Mouse (Mus musculus): Measurements from ENCODE around the gene Pacrg.
A peak's percentile ranks its signal among the peaks of the same experiment; 100 is the strongest.

The Pacrg gene

DNA sequence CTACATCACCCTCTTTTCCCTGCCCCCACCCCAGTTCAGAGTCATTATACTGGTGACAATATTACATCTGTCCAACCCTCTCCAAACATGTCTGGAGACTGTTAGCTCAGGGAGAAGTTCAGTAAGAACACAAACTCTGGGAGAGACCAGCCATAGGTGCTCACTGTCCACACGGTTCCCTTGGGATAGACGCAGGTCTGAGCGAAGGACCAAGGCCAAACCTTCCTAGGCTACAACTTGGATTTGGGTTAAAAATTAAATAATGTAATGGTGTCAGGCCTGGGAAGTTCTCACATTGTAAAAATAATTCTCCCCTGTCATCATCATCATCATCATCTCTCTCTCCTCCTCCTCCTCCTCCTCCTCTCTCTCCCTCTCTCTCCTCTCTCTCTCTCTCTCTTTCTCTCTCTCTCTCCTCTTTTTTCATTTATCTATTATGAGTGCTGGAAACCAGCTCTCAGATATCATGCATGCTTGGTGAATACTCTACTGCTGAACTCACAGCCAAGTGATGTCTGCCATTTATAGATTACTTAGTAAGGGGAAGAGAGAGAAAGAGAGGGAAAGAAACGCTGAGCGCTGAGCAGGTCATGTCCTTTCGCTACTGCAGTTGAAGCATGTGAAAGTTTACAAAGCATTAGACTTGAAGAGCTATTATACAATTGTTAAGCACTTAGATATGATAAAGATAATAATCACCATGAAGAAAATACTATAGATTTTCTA, 215.2 kb downstream of the Pacrg start:
- ATAC-seq (ENCODE audit: low TSS enrichment) = no peak

DNA sequence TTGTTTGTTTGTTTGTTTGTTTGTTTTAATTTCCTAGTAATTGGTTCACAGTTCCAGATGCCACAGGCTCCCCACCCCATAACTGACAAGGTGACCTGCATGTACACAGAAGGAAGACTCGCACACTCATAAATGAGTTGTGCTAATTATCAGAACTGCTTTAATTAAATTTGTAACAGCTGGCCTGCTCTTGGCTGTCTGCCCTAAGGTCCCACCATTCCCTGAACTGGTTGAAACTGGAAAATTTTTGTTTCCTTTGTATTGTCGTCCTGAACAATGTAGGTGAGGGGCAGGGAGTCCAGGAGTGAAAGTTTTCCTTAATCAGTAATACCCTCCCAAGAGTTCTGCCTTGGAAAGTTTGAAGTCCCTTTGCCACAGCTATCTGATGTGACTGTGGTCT, 219.5 kb downstream of the Pacrg start:
- ATAC-seq (ENCODE audit: low TSS enrichment) = no peak

DNA sequence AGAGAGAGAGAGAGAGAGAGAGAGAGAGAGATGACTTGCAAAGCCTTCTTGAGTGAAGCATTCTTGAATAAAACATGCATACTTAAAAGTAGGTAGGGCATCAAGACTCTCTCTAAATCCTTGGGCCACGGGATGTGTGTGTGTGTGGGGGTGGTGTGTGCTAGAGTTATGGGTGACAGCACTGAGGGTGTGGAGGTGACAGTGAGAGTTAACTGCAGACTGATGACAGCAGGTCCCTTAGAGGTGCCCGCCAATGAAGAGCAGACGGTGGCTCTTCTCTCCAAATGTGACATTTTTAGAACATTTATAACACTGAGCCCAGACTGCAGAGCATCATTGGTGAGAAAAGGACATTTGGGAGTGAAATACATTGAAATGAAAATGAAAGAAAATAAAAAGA, 220.2 kb downstream of the Pacrg start:
- peak; percentile 87 for ATAC-seq (ENCODE audit: low TSS enrichment)

DNA sequence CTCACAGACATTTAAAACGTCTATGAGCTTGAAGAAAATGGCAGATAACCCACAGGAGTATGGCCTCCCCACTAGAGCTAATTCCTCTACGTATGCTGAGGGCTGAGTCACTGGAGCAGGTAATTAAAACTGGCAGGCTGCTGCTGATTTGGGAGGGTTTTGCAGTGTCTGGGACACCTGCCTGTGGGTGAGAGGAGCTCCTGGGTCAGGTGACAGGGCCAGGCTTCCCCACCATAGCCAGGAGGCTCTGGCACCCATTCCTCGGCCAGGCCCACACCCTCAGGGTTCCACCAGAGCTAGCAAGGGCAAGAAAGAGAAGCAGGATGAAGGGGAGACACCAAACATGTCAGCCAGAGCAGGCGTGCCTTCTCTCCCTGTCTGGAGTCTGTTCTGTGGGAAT, 222.5 kb downstream of the Pacrg start:
- no peak for ATAC-seq (ENCODE audit: low TSS enrichment)

DNA sequence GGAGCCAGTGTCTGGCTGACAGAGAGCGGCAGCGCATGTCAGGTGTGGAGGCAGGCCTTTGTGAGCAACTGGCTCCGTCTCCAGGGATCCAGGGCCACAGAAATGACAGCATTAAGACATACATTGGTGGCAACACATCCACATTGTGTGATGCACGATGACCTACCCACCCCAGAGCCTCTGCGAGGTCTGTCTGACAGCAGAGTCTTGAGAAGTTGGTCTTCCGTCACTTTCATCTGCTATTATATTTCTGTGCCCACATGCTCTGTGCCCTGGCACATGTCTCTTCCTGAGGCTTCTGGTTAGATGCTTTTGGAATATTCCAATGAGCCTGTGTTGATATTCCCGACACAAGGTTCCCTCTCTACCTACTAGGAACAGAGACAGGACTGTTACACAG, 224.5 kb downstream of the Pacrg start:
- no peak for ATAC-seq (ENCODE audit: low TSS enrichment)

DNA sequence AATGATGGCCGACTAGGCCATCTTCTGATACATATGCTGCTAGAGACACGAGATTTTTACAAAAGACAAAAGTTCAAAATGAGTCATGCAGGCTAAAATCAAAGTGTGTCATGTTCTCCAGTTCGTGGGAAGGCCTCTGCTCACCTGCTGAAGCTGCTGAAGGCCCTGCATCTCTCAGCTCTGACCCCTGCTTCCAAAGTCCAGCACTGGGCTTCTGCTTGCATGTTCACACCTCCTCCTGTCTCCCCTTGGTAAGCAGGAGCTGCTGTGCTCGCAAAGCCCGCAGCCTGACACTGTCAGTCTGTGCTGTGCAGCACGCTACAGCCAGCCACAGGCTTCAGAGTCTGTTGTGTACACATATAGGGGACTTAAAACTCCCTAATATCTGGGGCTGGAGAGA, 225.4 kb downstream of the Pacrg start:
- no peak for ATAC-seq (ENCODE audit: low TSS enrichment)

DNA sequence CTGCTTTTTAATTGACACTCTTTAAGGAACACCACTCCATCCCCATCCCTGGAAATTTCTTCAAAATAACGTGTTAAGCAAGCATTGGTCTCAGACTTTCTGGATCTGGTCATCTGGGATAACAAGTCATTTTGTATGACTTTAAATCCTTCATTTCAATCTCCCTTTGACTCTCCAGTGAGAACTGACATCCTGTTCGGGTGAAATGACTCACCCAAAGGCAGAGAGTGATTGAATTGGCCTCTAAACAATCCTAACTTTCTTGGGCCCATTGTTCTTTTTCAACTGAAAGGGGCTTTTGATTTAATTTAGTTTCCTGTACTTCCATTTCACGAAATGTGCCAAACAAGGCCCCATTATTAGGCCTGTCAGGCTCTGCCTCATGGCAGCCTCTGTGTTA, 228.5 kb downstream of the Pacrg start:
- ATAC-seq (ENCODE audit: low TSS enrichment) = no peak

DNA sequence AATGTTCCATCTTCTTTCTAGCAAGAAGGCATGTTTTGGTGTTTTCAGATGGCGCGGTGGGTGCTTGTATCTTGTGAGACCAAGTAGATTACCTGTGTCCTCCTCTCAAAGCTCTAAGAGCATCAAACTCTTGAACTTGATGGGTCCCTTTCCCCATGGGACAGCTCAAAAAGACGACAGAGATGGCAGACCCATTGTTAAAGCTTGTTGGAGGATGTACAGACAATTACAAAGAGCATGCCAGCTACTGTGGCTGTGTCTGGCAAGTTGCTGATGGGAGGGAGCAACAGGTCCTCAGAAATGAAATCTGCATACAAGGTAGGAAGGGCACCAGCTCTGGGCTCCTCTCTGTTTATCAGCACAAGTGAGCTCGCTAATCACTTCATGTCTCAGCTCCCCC, 232.0 kb downstream of the Pacrg start:
- ATAC-seq (ENCODE audit: low TSS enrichment) = no peak

DNA sequence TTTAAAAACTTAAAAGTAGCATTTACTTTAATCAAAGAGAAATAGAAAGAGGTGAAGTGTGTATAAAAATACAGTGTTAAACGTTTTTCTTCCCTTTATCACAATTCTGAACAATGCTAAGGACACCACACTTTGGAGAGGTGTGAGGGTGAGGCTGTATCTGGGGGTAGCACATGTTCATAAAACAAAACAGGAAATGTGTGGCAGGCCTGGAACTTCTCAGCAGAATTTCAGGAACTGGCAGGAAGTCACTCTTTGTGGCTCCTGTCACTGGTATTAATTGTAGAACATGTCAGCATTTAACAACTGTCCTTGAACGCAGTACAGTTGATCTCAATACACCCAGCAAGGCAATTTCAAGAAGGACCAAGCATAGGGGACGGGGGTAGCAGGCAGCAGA, 234.0 kb downstream of the Pacrg start:
- no peak for ATAC-seq (ENCODE audit: low TSS enrichment)

DNA sequence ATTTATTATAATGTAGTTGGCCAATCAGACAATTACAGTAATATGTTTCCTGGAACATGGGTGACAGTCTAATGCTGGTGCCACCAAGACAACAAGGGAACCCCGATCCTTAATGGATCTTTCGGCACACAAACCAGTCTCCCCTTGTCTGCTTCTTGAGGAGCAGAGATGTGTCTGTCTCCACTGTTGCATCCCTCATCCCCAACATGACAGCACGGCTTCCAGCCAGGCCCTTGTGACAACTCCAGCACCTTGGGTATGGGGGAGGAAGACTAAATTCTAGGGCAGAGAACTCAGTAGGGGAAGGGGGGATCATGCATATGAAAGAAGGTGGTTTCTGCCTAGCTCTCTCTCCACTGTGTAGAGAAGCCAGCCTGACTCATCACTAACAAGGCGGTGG, 242.4 kb downstream of the Pacrg start:
- no peak for ATAC-seq (ENCODE audit: low TSS enrichment)

DNA sequence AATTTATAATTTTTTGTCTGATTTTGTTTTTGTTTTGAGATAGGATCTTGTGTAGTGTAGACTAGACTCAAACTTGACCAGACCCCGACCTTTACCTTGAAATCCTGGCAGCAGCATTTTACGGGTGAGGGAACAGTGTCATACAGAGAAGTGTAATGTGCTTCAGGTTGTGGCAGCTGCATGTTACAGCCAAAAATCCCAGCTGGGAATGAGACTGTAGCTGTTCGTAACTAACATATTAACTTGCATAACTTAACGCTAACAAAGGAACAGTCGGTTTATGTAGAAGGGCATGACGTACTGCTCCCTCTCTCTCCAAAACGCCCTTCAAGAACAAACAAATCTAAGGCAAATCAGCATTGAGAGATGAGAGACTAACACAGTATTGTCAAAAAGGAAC, 250.5 kb downstream of the Pacrg start:
- ATAC-seq (ENCODE audit: low TSS enrichment) = no peak

DNA sequence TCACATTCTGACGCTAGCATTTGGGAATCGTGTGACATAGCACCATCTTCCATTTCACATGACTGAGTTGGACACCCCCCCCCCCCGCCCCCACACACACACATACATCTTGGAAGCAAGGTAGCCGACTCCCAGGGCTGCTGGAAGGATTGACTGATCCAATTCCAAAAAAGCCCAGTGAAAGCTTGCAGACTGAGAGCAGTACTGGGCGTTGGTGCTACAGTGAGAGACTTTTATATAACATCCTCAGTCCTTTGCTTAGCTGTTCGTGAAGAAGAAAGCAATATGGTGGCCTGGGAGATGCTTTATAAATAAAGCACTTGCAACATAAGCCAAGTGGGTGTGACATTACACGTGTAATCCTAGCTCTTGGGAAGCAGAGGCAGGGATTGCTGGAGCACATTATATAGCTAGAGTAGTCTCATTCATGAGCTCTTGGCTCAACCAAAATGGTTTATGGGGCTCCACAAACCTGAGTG, 251.2 kb downstream of the Pacrg start:
- peak; percentile 90 for ATAC-seq (ENCODE audit: low TSS enrichment)

DNA sequence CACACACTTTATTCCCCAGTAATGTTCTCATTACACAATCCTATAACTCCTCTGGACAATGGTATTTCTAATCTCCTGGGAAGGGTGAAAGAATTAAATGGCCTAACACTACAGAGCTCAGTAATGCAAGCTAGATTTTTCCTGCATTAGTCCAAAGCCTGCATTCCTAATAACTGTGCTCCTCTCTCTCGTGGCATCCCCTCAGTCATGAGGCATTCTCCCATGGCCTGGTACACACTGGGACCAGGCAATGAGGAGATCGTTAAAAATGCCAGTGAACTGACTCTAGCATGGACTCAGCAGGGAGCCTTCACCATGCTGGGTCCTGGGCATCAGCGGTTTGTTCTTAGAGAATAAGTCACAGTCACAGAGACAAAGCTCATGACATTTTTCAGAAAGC, 256.8 kb downstream of the Pacrg start:
- no peak for ATAC-seq (ENCODE audit: low TSS enrichment)

DNA sequence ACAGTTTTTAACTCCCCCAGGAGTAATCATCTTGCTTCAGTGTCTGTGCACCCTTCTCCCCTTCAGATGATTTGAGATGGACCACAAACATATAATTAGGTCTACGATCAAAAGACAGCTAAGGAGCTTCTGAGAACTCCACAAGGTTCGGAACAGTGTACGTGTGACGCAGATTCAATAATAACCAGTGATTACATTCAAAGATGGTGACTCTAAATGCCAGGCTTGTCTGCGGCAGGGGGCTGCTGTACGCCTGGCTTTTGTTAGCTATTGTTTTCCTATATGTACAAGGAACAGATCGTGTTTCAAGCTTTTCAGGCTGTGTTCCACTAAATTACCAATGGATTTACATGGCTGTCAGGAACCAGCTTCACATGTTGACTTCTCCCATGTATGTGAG, 264.8 kb downstream of the Pacrg start:
- ATAC-seq (ENCODE audit: low TSS enrichment) = no peak

DNA sequence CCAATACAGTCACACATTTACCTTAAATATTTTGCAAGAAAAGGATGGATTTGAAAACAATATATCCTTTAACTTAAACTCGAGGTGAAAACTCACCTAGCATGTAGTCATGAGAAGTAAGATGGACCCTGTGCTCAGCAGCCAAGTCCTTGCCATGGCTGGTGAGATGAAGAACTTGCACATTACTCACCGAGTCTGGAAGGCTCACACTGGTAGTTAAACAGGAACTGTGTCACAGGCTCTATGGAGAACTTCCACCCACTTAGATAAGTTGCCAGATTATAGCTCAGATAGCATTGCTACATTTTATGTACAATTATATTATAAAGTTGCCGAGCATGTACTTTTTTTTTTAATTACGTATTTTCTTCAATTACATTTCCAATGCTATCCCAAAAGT, 267.7 kb downstream of the Pacrg start:
- ATAC-seq (ENCODE audit: low TSS enrichment) = peak; percentile 65; the same call in 1 of the 2 replicates

DNA sequence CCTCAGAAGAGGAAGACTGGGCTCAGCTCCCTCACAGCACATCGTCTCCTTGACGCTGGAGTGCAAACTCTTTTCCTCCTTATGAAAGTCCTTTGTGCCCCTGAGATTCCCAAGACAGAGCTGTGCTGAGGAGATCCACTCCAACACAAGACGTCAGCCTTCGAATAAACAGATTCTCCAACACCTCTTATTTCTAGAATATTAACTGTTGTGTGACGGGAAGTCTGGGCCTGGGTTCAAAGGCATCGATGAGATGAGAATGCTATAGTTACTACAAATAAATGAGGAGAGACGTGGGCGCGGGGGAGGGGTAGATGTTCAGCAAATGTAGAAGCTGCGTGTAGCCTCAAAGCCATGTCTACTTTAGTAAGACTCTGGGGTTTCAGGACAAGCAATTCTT, 270.8 kb downstream of the Pacrg start:
- no peak for ATAC-seq (ENCODE audit: low TSS enrichment)

DNA sequence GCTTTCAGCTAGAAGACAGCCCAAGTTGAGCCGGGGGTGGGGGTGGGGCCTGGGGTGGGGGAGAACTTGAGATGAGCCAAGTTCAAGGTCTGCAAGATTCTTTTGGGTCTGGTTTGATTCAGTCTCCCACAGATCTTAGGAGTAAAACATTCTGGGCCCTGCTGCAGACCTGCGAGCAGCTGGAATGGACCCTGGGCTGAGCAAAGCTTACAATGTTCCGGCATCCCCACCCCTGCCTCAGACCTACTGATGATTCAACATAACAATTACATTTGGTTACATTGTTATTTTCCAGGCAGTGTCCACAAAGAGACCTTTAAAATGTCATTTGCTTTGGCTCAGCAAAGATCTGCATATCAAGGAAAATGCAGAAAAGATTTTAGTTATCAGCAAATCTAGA, 272.7 kb downstream of the Pacrg start:
- no peak for ATAC-seq (ENCODE audit: low TSS enrichment)

DNA sequence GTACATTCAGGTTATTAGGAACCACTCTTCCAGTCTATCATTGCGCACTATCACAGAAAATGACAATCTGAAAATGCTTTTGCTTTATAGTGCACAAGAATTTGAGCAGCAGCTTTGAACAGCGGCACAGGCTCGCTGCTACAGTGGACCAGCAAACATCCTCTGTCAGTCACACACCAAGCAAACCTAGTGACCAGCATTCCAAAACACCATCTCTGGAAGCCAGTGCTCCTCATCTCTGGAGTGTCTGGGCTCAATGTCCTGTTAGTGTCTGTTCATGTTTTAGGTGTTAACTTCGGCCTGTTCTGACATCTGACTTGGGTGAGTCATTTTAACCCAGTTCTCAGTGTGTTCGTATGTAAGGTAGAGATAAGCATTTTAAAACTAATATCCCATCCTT, 275.9 kb downstream of the Pacrg start:
- ATAC-seq (ENCODE audit: low TSS enrichment) = no peak

DNA sequence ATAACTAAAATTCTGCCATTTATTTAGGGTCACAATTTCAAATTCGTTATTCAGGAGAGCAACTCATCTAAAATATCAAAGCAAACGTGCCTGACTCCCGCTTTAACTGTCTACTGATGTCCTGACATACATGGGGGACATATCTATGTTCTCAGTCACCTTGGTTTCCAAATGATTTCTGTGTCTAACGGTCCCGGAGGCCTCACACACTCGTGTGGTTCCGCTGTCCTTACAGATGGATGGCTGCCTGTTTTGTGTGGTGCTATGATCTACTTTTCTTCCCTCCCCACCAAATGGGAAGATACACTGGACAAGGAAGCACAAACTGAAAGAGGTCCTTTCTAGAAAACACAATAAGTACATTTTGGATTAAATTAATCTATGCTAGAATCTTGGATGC, 277.2 kb downstream of the Pacrg start:
- no peak for ATAC-seq (ENCODE audit: low TSS enrichment)

DNA sequence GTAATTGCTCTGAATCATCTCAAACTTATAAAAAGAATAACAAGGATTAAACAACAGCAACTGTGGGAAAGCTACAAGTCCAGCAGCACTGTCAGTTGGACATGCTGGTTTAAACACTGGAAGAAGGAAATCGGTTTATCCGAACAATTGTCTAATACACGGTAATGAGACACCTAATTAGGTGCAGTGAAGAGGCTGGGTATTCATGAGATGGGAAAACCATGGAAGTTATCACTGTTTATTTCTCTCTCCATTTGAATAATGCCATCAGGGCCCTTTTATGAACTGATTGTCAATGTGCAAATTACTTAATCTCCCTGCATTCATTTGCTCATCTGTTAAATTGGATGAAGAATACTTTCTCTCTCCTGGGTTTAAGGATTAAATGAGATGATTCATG, 280.1 kb downstream of the Pacrg start:
- no peak for ATAC-seq (ENCODE audit: low TSS enrichment)

DNA sequence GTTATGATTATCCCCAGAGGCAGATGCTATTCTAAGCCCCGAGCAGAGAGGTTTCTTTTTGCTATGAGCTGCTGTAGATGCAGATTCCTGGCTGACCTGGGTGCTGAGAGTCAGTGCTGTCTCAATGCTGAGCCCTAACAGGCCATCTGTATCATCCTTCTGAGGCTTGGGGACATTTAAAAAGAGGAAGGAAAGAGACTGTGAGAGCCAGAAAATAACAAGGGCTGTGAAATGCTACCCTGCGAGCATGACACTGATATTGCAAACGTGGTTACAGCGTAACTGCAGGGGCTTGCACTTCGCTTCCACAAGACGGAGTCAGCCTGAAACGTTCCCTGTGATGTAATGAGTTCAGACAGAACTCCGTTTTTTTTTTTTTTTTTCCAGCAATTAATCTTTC, 281.4 kb downstream of the Pacrg start:
- ATAC-seq (ENCODE audit: low TSS enrichment) = no peak

DNA sequence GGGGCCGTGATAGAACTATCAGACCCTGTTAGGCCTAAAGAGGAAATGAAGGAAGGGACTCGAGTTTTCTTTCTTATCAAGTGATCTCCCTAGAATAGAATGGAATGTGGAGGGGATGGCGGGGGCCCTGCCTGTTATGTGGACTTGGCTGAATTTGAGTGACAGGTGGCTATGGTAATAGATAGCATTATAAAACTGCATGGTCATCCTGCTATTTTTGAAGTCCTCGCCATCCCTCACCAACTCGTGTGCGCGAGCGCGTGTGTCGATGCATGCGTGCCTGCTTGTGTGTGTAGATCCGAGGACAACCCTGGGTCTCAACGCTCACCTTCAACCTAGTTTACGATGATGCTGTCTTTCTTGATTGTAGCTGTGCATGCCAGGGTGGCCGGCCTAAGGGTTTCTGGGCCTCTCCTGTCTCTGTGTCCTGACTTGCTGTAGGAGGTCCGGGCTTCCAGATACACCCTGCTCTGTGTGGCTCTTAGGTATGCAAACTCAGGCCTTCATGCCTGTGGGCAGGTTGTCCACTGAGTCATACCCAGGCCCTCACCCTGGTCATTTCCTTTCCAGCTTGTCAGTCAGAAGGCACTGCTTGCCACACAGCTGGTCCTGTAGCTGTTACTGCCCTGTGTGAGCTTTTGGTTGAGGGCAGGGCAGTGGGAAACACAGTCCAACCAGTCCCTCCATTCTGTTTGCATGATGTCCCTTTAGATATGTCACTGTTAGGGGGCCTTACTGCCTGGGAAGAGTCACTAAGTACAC, 287.6 kb downstream of the Pacrg start:
- ATAC-seq (ENCODE audit: low TSS enrichment) = no peak

DNA sequence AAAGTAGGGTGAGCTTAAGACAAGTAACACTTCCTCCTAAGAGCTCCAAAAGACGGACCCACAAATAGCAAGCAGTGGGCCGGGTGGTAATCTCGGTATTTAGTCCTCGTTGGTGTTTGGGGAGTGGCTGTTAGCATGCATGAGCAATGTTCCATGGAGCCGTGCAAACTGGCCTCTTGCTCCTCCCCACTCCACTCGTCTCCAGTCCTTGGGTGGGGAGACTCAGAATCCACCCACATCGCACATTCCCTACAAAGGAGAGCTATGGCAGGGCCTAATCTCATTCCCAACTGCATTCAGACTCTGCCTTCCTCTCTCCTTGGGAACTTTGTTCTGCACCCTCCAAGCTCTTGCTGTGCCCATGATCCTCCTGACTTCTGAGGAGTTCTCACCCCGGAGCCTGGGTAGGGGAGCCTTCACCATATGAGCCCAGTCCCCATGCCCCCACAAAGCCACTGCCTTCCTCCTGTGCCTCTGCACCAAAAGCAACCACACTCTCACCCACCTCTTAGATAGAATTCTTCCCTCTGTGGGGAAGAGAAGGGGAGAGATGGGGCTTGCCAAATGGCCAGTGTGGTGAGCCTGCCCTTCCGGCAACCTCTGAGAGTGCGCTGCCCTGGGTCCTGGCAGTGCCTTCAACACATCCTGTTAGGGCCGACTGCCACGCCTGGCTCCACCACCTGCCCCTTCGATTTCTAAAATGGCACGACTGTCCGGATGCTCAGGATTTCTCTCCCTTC, 289.2 kb downstream of the Pacrg start:
- peak; percentile 87 for ATAC-seq (ENCODE audit: low TSS enrichment)
